In genomic region chr7:80156711-80157227, GRCm38 (mm10) we compare ENCODE assay signal across 8 mouse cellular contexts. TPM values are rescaled to one million over a fixed set of nuclear protein-coding genes. Genes with fewer than 3 reads are reported as not detected.
DNase-seq lines count a peak whose midpoint lies in the region; ATAC-seq and TF ChIP-seq lines count a peak whose summit lies in the region.

No protein-coding gene starts in this region.

- no peaks in the 10 kb centered on the region for H3K9me3 ChIP-seq in MEL (replicated peaks; ENCODE audit: insufficient read depth, low read length)
- H3K9me3 ChIP-seq in liver, embryonic 16.5 days (replicated peaks; ENCODE audit: control insufficient read depth, low read length) = no peaks in the 10 kb centered on the region

- no peak for TF ChIP-seq POLR2A in MEL (IDR thresholded peaks at IDR 0.05; ENCODE audit: control insufficient read depth in 1 of 2, insufficient read depth in 1 of 2, low read depth in 1 of 2, low read length in 2 of 2, poor library complexity in 1 of 2)
- TF ChIP-seq POLR2A in spleen, adult 2 months (IDR thresholded peaks at IDR 0.05; ENCODE audit: low read depth, low read length) = no peak

- peaks cover 0 to 2% of the 10 kb centered on the region in 2 experiments; a peak in 1 of 4 replicates for H3K36me3 ChIP-seq in MEL (ENCODE audit: control insufficient read depth in 1 of 2, insufficient read depth in 2 of 2, low read length in 2 of 2)
- no peaks in the 10 kb centered on the region for H3K36me3 ChIP-seq in liver, embryonic 16.5 days (ENCODE audit: control insufficient read depth, insufficient read depth)
- no peaks in the 10 kb centered on the region for H3K36me3 ChIP-seq in spleen, adult 2 months (ENCODE audit: control insufficient read depth, insufficient read depth, low read length)

- 29% methylated on average over 13 of the region's 13 CpGs for WGBS in liver, embryonic 16.5 days (ENCODE audit: insufficient replicate concordance)
- WGBS in spleen, adult 2 months = 52% methylated on average over 13 of the region's 13 CpGs

- peak overlapping the region; percentile 52 for H3K4me2 ChIP-seq in liver, embryonic 16.5 days (ENCODE audit: low read depth, low read length)

- ATAC-seq in inflammation-experienced regulatory T-cells, adult 6 months = peak; percentile 69
- ATAC-seq in liver, embryonic 16.5 days (ENCODE audit: low read depth) = peak; percentile 92

- peak; percentile 69 for TF ChIP-seq RAD21 in MEL (IDR thresholded peaks at IDR 0.05; ENCODE audit: low read depth, low read length)

- no peak for TF ChIP-seq EP300 in MEL (IDR thresholded peaks at IDR 0.05; ENCODE audit: low read depth in 1 of 2, low read length in 2 of 2)

- peak; percentile 61 to 74 (median 73) for TF ChIP-seq CTCF in MEL (IDR thresholded peaks at IDR 0.05 in 2 of 3, conservative IDR thresholded peaks at IDR 0.05 in 1 of 3; ENCODE audit: control insufficient read depth in 1 of 3, insufficient read depth in 1 of 3, low read depth in 2 of 3, low read length in 3 of 3, poor library complexity in 1 of 3, severe bottlenecking in 1 of 3)
- TF ChIP-seq CTCF in spleen, adult 2 months (IDR thresholded peaks at IDR 0.05; ENCODE audit: extremely low read depth, insufficient read depth, insufficient read length, insufficient replicate concordance) = peak; percentile 58; the same call in 1 of the 2 replicates

- no peak overlapping the region for H3K9ac ChIP-seq in MEL (ENCODE audit: control insufficient read depth, low read depth, low read length, poor library complexity, severe bottlenecking)
- peak overlapping the region; percentile 49; the same call in 1 of the 2 replicates for H3K9ac ChIP-seq in liver, embryonic 16.5 days (ENCODE audit: low read depth, low read length)

- no peaks in the 10 kb centered on the region for H3K27me3 ChIP-seq in MEL (ENCODE audit: control insufficient read depth in 1 of 2, insufficient read depth in 2 of 2, low read length in 2 of 2)
- H3K27me3 ChIP-seq in liver, embryonic 16.5 days (ENCODE audit: control insufficient read depth, insufficient read depth, low read depth, low read length) = no peaks in the 10 kb centered on the region
- no peaks in the 10 kb centered on the region for H3K27me3 ChIP-seq in spleen, adult 2 months (ENCODE audit: control insufficient read depth, insufficient read depth, low read length)

- no peak overlapping the region for H3K27ac ChIP-seq in MEL (ENCODE audit: control insufficient read depth, low read depth, low read length)
- peak overlapping the region; percentile 74 for H3K27ac ChIP-seq in liver, embryonic 16.5 days (ENCODE audit: low read length)
- H3K27ac ChIP-seq in spleen, adult 2 months (ENCODE audit: insufficient read depth, low read length) = no peak overlapping the region

- H3K79me2 ChIP-seq in MEL (ENCODE audit: control insufficient read depth, insufficient read depth, low read length, poor library complexity) = no peaks in the 10 kb centered on the region

- peaks cover 0 to 19% of the 10 kb centered on the region in 2 experiments; a peak in 2 of 4 replicates for H3K4me1 ChIP-seq in MEL (ENCODE audit: control insufficient read depth in 1 of 2, insufficient read depth in 2 of 2, low read length in 2 of 2)
- H3K4me1 ChIP-seq in liver, embryonic 16.5 days (ENCODE audit: control insufficient read depth, low read depth, low read length) = peaks cover 23% of the 10 kb centered on the region
- peaks cover 34% of the 10 kb centered on the region for H3K4me1 ChIP-seq in spleen, adult 2 months (ENCODE audit: control insufficient read depth, insufficient read depth, insufficient read length)

- H3K4me3 ChIP-seq in MEL (ENCODE audit: control insufficient read depth in 1 of 2, insufficient read depth in 1 of 2, low read depth in 2 of 2, low read length in 2 of 2) = no peak overlapping the region
- peak overlapping the region; percentile 13 for H3K4me3 ChIP-seq in liver, embryonic 16.5 days (ENCODE audit: low read depth, low read length)
- no peak overlapping the region for H3K4me3 ChIP-seq in spleen, adult 2 months (ENCODE audit: extremely low read depth, insufficient read depth, insufficient read length)

- peak; percentile 11 for DNase-seq in layer of hippocampus, adult 9-11 months
- no peak for DNase-seq in layer of hippocampus, adult 9-10 months (ENCODE audit: low spot score)
- peak; percentile 59 for DNase-seq in MEL (ENCODE audit: low read depth, low spot score)
- DNase-seq in c-Kit-positive CD71-positive TER-119-positive erythroid progenitor cells, embryonic 14.5 days (ENCODE audit: low spot score) = peak; percentile 68
- peak in 1 of 2 experiments; percentile 47 for DNase-seq in spleen, adult 2 months (ENCODE audit: low read depth in 1 of 2, low spot score in 2 of 2)
- no peak for DNase-seq in frontal cortex, postnatal 10 days (ENCODE audit: low spot score in 2 of 2)

TF ChIP-seq in MEL, 35 proteins besides CTCF, POLR2A, EP300 and RAD21:
- TF ChIP-seq MYC (IDR thresholded peaks at IDR 0.05; ENCODE audit: low read depth, low read length) (no peak), SIN3A (IDR thresholded peaks at IDR 0.05; ENCODE audit: low read length) (no peak), ZC3H11A (IDR thresholded peaks at IDR 0.05; ENCODE audit: low read depth, low read length) (peak; percentile 72), SMC3 (IDR thresholded peaks at IDR 0.05; ENCODE audit: low read depth, low read length) (peak; percentile 75), ZMIZ1 (IDR thresholded peaks at IDR 0.05; ENCODE audit: low read depth, low read length) (no peak)

RNA-seq across cellular contexts. Expression of gene Sema4b, which starts 29.9 kb away (rescaled TPM):
- total RNA-seq in MEL (2012; rRNA removed) = 8.4 and 10.9 TPM in 2 replicates
- polyA plus RNA-seq in MEL (2012; ENCODE audit: insufficient read depth in 1 of 2, insufficient read length in 2 of 2, low read depth in 1 of 2, low replicate concordance in 2 of 2, missing spikeins in 1 of 2) = 10 to 100 TPM in 1 of 2 experiments, not detected in 1; 17.3 TPM
- 10 to 100 TPM; 17.4 to 22.3 (median 18.0) TPM for polyA plus RNA-seq in inflammation-experienced regulatory T-cells, adult 6 months (2017; shearing (Covaris generic))
- 13.4 and 14.4 TPM in 2 replicates for polyA plus RNA-seq in liver, embryonic 16.5 days (2015; fragmentation: Nextera tagmentation; extraction: Ambion mirVana)
- polyA plus RNA-seq in spleen, adult 2 months (2012; rRNA removed) = 69.5 and 81.3 TPM in 2 replicates

RNA-seq across cellular contexts. Expression of gene Idh2, which starts 41.6 kb away (rescaled TPM):
- total RNA-seq in MEL (2012; rRNA removed) = 121 and 141 TPM in 2 replicates
- 100 to 1,000 TPM; 181 to 268 TPM for polyA plus RNA-seq in MEL (2012; ENCODE audit: insufficient read depth in 1 of 2, insufficient read length in 2 of 2, low read depth in 1 of 2, low replicate concordance in 2 of 2, missing spikeins in 1 of 2)
- polyA plus RNA-seq in inflammation-experienced regulatory T-cells, adult 6 months (2017; shearing (Covaris generic)) = 10 to 100 TPM; 13.5 to 28.7 (median 20.3) TPM
- polyA plus RNA-seq in liver, embryonic 16.5 days (2015; fragmentation: Nextera tagmentation; extraction: Ambion mirVana) = 204 and 221 TPM in 2 replicates
- 52.6 and 54.0 TPM in 2 replicates for polyA plus RNA-seq in spleen, adult 2 months (2012; rRNA removed)

Comparison
In these comparisons a context has a peak if more than half of its experiments do, and no peak if none do; other contexts are left out.
1. DNase-seq: peak in layer of hippocampus, adult 9-11 months (single experiment), MEL (single experiment) and c-Kit-positive CD71-positive TER-119-positive erythroid progenitor cells, embryonic 14.5 days (single experiment); none in layer of hippocampus, adult 9-10 months (single experiment) and frontal cortex, postnatal 10 days (0 of 2).